Mouse (Mus musculus) C2C12 (cell line): ENCODE measurements around the gene Sdk2.

ENCODE experiments used
- CTCF ChIP-seq: IDR thresholded peaks from one replicate; pipeline ENCODE4 v1.5.1; 2011; ENCODE audit not compliant: control insufficient read depth, insufficient read depth, insufficient read length
- MAX ChIP-seq: IDR thresholded peaks from one replicate; pipeline ENCODE4 v1.6.1; 2011; ENCODE audit warnings: mild to moderate bottlenecking, control low read depth
- MYOG ChIP-seq: IDR thresholded peaks from one replicate; pipeline ENCODE4 v1.6.1; 2011; ENCODE audit not compliant: control insufficient read depth, insufficient read length; ENCODE audit errors: extremely low read depth

DNA sequence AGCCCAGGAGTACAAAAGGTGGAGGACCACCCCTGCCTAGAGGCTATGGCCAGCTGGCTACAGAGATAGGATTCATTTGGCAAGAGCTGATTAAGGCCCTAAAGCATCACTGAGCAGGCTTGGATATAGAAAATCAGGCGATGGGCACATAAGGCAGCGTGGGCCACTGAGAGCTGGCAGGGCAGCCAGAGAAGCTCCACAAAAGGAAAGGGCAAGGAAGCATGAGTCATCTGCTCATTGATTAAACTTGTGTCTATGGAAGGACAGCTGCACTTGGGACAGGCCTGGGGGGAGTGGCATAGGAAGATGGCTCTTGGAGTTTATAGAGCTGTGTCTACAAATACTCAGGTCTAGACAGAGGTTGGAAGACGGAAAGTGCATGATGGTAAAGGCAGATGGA lies 104.1 kb downstream of the Sdk2 start:
- TF ChIP-seq CTCF = no peak
- no peak for TF ChIP-seq MYOG
- TF ChIP-seq MAX = no peak
